Mouse (Mus musculus) forebrain, embryonic 11.5 days (tissue): ENCODE data around the gene Hs2st1. TPM values are rescaled to one million over a fixed set of nuclear protein-coding genes. Genes with fewer than 3 reads are reported as not detected.

Experiments
- ATAC-seq: fragments of 200-750 bp; cut with Nextera tagmentation; replicated peaks from 2 replicates; pipeline ENCODE4 v1.8.0; 2017; ENCODE audit warnings: moderate TSS enrichment; ENCODE audit not compliant: low FRiP score
- DNase-seq: peaks from one replicate; pipeline ENCODE4 v3.0.0-alpha.2; 2017; ENCODE audit warnings: low spot score
- H3K27ac ChIP-seq: fragments of 300-500 bp; sonication (generic); 2 replicates; pipeline ENCODE4 v1.5.1; 2014; ENCODE audit warnings: low read depth, low read length
- H3K27me3 ChIP-seq: fragments of 300-500 bp; sonication (generic); 2 replicates; pipeline ENCODE4 v1.6.1; 2014; ENCODE audit warnings: mild to moderate bottlenecking, low read length, mixed read lengths; ENCODE audit not compliant: control insufficient read depth, insufficient read depth
- H3K36me3 ChIP-seq: fragments of 300-500 bp; sonication (generic); 2 replicates; pipeline ENCODE4 v1.6.1; 2014; ENCODE audit warnings: mild to moderate bottlenecking, low read length, moderate library complexity, mixed read lengths; ENCODE audit not compliant: control insufficient read depth, insufficient read depth
- H3K4me1 ChIP-seq: fragments of 300-500 bp; sonication (generic); replicated peaks from 2 replicates; pipeline ENCODE4 v1.6.1; 2014; ENCODE audit warnings: low read length, mixed read lengths; ENCODE audit not compliant: control insufficient read depth, insufficient read depth
- H3K4me2 ChIP-seq: fragments of 300-500 bp; sonication (generic); 2 replicates; pipeline ENCODE4 v1.6.1; 2014; ENCODE audit warnings: low read depth, mild to moderate bottlenecking, low read length, moderate library complexity, mixed read lengths; ENCODE audit not compliant: severe bottlenecking
- H3K4me3 ChIP-seq: fragments of 300-500 bp; sonication (generic); 2 replicates; pipeline ENCODE4 v1.5.1; 2014; ENCODE audit warnings: low read depth, low read length
- H3K9ac ChIP-seq: fragments of 300-500 bp; sonication (generic); 2 replicates; pipeline ENCODE4 v1.6.1; 2014; ENCODE audit warnings: low read length
- H3K9me3 ChIP-seq: fragments of 300-500 bp; sonication (generic); 2 replicates; pipeline ENCODE4 v1.6.1; 2016; ENCODE audit warnings: low read length, mixed read lengths; ENCODE audit not compliant: control insufficient read depth
- WGBS: fragments of 180-500 bp; shearing (Covaris S2); extraction: QIAGEN DNeasy Blood & Tissue Kit; methylation state at CpG from one replicate; pipeline ENCODE4 v1.1.7; 2014; 5-methylcytosine and 5-hydroxymethylcytosine counted together
- polyA plus RNA-seq: library from polyadenylated mRNA; unstranded; fragments of >200 nt; fragmentation: Nextera tagmentation; extraction: Ambion mirVana; gene quantifications from 2 replicates; pipeline ENCODE4 v1.2.1, GENCODE M21; 2014

Gene Hs2st1
- polyA plus RNA-seq, 1 experiment from 2014 or later: 25.3 TPM

DNA sequence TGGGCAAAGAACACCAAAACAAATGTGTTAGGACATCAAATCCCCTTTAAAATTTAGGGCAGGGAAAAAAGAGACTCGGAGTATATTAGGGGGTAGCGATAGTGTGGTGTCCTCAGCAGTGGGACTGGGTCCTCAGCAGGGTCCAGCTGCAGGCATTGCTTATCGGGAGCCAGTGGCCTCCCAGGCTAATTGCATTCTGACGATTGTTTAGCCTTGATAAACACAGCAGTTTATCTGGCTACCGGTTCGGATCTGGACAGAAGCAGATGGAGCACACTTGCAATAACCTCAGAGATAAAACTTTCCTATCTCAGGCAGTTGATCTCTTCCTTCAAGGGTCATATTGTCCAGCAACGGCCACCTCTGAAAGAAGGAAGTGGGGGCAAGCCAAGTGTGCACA is 169.1 kb downstream of the Hs2st1 start:
- Histone ChIP-seq H3K36me3 (no peaks in the 10 kb centered on the region), H3K4me2 (no peak overlapping the region), H3K4me3 (no peak overlapping the region), H3K4me1 (no peaks in the 10 kb centered on the region), H3K9me3 (no peaks in the 10 kb centered on the region), H3K9ac (no peak overlapping the region), H3K27ac (no peak overlapping the region), H3K27me3 (no peaks in the 10 kb centered on the region)
- no peak for DNase-seq
- 82% methylated on average over 7 of the region's 7 CpGs for WGBS
- no peak for ATAC-seq

DNA sequence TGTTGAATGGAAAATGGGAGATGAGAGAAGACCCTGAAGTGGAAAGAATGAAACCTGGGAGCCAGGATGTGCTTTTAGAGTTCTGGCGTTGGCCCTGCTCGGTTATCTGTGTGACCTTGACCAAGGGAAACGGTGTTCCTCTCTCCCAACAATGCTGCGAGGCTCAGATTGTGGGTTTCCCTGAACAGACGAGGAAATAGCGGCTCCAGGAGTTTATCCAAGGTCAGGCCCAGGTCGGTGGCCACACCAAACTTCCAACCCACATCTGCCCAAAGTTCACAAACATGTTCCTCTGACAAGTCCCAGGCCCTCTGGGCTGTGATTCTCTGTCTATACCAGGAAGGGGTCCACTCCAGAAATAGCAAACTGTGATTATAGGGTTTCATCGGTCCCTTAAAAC is 169.6 kb downstream of the Hs2st1 start:
- ATAC-seq: no peak
- Histone ChIP-seq H3K36me3 (no peaks in the 10 kb centered on the region), H3K27ac (no peak overlapping the region), H3K27me3 (no peaks in the 10 kb centered on the region), H3K4me1 (no peaks in the 10 kb centered on the region), H3K9me3 (no peaks in the 10 kb centered on the region), H3K9ac (no peak overlapping the region), H3K4me3 (no peak overlapping the region), H3K4me2 (no peak overlapping the region)
- WGBS: 82% methylated on average over 8 of the region's 8 CpGs
- DNase-seq: no peak

- H3K9me3 ChIP-seq: no peaks in the 10 kb centered on the region
- peak overlapping the region; percentile 20; the same call in 1 of the 2 replicates for H3K9ac ChIP-seq
- DNase-seq: peak; percentile 93
- H3K27me3 ChIP-seq: no peaks in the 10 kb centered on the region
- WGBS: 34% methylated on average over 21 of the region's 21 CpGs
- H3K4me2 ChIP-seq: peak overlapping the region; percentile 36; the same call in 1 of the 2 replicates
- no peak overlapping the region for H3K27ac ChIP-seq
- ATAC-seq: peak; percentile 82
- no peaks in the 10 kb centered on the region for H3K4me1 ChIP-seq
- H3K4me3 ChIP-seq: peak overlapping the region; percentile 5; the same call in 1 of the 2 replicates
- H3K36me3 ChIP-seq: no peaks in the 10 kb centered on the region
Measured at GRCm38 (mm10) chr3:144399358-144400096, 170.5 kb downstream of the Hs2st1 start.

DNA sequence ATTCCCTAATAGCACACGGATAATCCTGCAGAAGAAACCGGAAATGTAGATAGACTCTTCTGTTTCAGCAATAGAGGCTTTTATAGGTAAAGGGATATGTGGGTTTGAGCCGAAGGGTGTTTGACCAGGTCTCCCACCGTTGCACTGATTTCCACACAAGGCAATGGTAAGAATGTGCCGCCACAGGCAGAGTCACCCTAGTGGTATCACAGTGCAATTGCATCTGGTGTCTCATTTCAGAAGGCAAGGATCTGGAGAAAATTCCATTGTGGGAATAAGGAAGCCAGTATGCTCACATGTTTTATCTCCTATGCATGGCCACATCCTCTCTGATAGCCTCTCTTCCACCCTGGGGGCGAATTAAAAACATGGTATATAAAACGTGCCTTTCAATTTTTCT is 171.8 kb downstream of the Hs2st1 start:
- H3K4me1 ChIP-seq: no peaks in the 10 kb centered on the region
- DNase-seq: no peak
- no peak overlapping the region for H3K9ac ChIP-seq
- 84% methylated on average over 7 of the region's 7 CpGs for whole genome bisulfite sequencing
- no peak overlapping the region for H3K4me2 ChIP-seq
- no peak overlapping the region for H3K4me3 ChIP-seq
- no peak overlapping the region for H3K27ac ChIP-seq
- ATAC-seq: no peak
- H3K9me3 ChIP-seq: no peaks in the 10 kb centered on the region
- no peaks in the 10 kb centered on the region for H3K36me3 ChIP-seq
- H3K27me3 ChIP-seq: no peaks in the 10 kb centered on the region

- Histone ChIP-seq H3K27ac (no peak overlapping the region), H3K4me3 (no peak overlapping the region), H3K36me3 (no peaks in the 10 kb centered on the region), H3K9me3 (no peaks in the 10 kb centered on the region), H3K4me1 (no peaks in the 10 kb centered on the region), H3K4me2 (no peak overlapping the region), H3K27me3 (no peaks in the 10 kb centered on the region), H3K9ac (no peak overlapping the region)
- no peak for DNase-seq
- WGBS: 62% methylated on average over 17 of the region's 17 CpGs
- ATAC-seq: no peak
Measured at GRCm38 (mm10) chr3:144396478-144396877, 173.5 kb downstream of the Hs2st1 start.

DNA sequence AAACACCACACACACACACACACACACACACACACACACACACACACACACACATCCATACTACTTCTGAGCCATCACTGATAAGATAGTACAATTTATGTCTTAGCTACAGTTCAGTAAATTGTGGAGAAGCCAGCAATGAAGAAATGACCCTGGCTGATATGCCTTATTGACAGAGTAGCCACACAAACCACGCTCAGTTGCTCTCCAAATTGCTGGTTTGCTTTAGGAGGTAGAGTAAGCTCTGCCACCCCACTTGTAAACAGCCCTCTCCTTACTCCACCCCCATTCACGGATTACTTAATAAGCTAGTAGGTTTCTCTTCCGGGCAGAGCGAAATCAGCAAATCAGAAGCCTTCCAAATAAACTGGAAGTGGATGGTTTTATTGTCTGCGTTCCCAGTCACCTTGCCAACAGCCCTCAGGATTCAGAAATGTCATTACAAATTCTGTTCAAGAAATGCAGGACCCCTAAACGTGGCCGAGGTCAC is 175.5 kb downstream of the Hs2st1 start:
- 76% methylated on average over 7 of the region's 7 CpGs for WGBS

GRCm38 (mm10) chr3:144386446-144386845 is 183.5 kb downstream of the Hs2st1 start:
- Histone ChIP-seq H3K9ac (no peak overlapping the region), H3K27ac (no peak overlapping the region), H3K4me1 (no peaks in the 10 kb centered on the region), H3K4me2 (no peak overlapping the region), H3K9me3 (no peaks in the 10 kb centered on the region), H3K4me3 (no peak overlapping the region), H3K36me3 (no peaks in the 10 kb centered on the region), H3K27me3 (no peaks in the 10 kb centered on the region)
- WGBS: 91% methylated on average over 4 of the region's 4 CpGs
- ATAC-seq (no peak), DNase-seq (no peak)

More for the DNA sequence above, 175.5 kb downstream of the Hs2st1 start:
- Histone ChIP-seq H3K4me3 (no peak overlapping the region), H3K4me2 (no peak overlapping the region), H3K27ac (no peak overlapping the region), H3K9ac (no peak overlapping the region), H3K9me3 (no peaks in the 10 kb centered on the region), H3K27me3 (no peaks in the 10 kb centered on the region), H3K36me3 (no peaks in the 10 kb centered on the region), H3K4me1 (no peaks in the 10 kb centered on the region)
- DNase-seq: no peak
- no peak for ATAC-seq

DNA sequence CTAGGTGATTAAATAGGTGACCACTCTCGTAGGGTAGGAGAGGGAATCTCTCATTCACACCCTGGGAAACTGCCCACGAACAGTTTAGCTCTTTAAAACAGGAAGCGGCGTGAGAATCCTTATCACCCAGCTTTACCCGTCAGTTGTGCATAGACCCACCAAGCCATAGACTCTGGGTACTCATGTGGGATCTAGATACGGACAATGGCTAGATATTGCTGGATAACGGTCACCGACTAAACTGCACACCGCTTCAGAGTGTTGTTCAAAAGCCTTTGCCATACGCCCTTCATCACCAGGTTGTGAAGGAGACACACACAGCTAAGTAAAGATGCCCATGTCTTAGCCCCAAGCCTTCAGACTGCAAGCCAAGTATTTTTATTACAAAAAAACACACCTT is 185.3 kb downstream of the Hs2st1 start:
- no peak overlapping the region for H3K4me2 ChIP-seq
- no peaks in the 10 kb centered on the region for H3K9me3 ChIP-seq
- 88% methylated on average over 10 of the region's 10 CpGs for WGBS
- no peaks in the 10 kb centered on the region for H3K36me3 ChIP-seq
- H3K4me1 ChIP-seq: no peaks in the 10 kb centered on the region; the same call in 1 of the 2 replicates
- ATAC-seq (no peak), DNase-seq (no peak)
- H3K4me3 ChIP-seq: no peak overlapping the region
- H3K9ac ChIP-seq: no peak overlapping the region
- no peak overlapping the region for H3K27ac ChIP-seq
- no peaks in the 10 kb centered on the region for H3K27me3 ChIP-seq
